Mouse (Mus musculus): ENCODE results near the gene Scaf8.

- TF ChIP-seq POLR2A (IDR thresholded peaks at IDR 0.05; ENCODE audit: borderline replicate concordance, control insufficient read depth, low read depth, low read length), result no peak
- TF ChIP-seq CTCF (IDR thresholded peaks at IDR 0.05; ENCODE audit: control insufficient read depth, insufficient read depth, low read length), result no peak
These were observed 925 bp upstream of the Scaf8 start for GRCm38 (mm10) chr17:3113737-3114357.
